Mouse (Mus musculus) heart, postnatal 0 days (tissue): Measurements from ENCODE around the gene Cry2.

Experiments
- CTCF ChIP-seq: IDR thresholded peaks from 2 replicates; pipeline ENCODE4 v1.5.1; 2016; ENCODE audit warnings: antibody characterized with exemption, control low read depth, low read depth
- EP300 ChIP-seq: IDR thresholded peaks from 2 replicates; pipeline ENCODE4 v1.6.1; 2016; ENCODE audit warnings: antibody characterized with exemption, low read depth

GRCm38 (mm10) chr2:92386821-92387570 lies 46.8 kb downstream of the Cry2 start:
- no peak for TF ChIP-seq EP300
- no peak for TF ChIP-seq CTCF
